Mouse (Mus musculus) right cerebral cortex, adult 18-20 months (tissue): ENCODE data around the gene Fbxo2.
"Not testable (repeated sequence)": the region's sequence is repeated elsewhere in the genome, so short reads cannot be mapped to it uniquely, and the experiment has no call there.

ENCODE experiments used
- DNase-seq: peaks from one replicate; pipeline ENCODE4 v3.0.0; 2022; ENCODE audit warnings: mixed read lengths

The Fbxo2 gene

GRCm38 (mm10) chr4:148160436-148161390, at the start of gene Fbxo2, which contains the start of gene Fbxo44:
TSS of gene Fbxo2 (plus strand) at chr4:148160621.
TSS of gene Fbxo44 (minus strand) at chr4:148160482.
- DNase-seq: peak; percentile 70

GRCm38 (mm10) chr4:148112519-148112918, 47.9 kb upstream of the Fbxo2 start:
- DNase-seq: no peak

GRCm38 (mm10) chr4:148114758-148115391, 45.5 kb upstream of the Fbxo2 start:
- peak; percentile 80 for DNase-seq

- DNase-seq: peak; percentile 13
These were observed 45.0 kb upstream of the Fbxo2 start for GRCm38 (mm10) chr4:148115467-148115866.

- no peak for DNase-seq
These were observed 43.8 kb upstream of the Fbxo2 start for GRCm38 (mm10) chr4:148116657-148117056.

GRCm38 (mm10) chr4:148117392-148117791, 43.0 kb upstream of the Fbxo2 start:
- DNase-seq: no peak

- DNase-seq: not testable (repeated sequence)
These were observed 40.8 kb upstream of the Fbxo2 start for GRCm38 (mm10) chr4:148119578-148119977.

- DNase-seq: no peak
These were observed 39.9 kb upstream of the Fbxo2 start for GRCm38 (mm10) chr4:148120555-148120954.

- DNase-seq: peak; percentile 32
These were observed 39.1 kb upstream of the Fbxo2 start for GRCm38 (mm10) chr4:148121362-148121761.

GRCm38 (mm10) chr4:148121982-148122693, 38.3 kb upstream of the Fbxo2 start:
- DNase-seq: no peak

- DNase-seq: no peak
These were observed 37.7 kb upstream of the Fbxo2 start for GRCm38 (mm10) chr4:148122694-148123066.

- DNase-seq: no peak
These were observed 32.2 kb upstream of the Fbxo2 start for GRCm38 (mm10) chr4:148128241-148128640.

- no peak for DNase-seq
These were observed 31.7 kb upstream of the Fbxo2 start for GRCm38 (mm10) chr4:148128672-148129071.

- no peak for DNase-seq
These were observed 30.3 kb upstream of the Fbxo2 start, which contains the start of gene Mad2l2 for GRCm38 (mm10) chr4:148130133-148130532. TSS of gene Mad2l2 (plus strand) at chr4:148130384.

GRCm38 (mm10) chr4:148130561-148131413, 29.6 kb upstream of the Fbxo2 start, which contains the start of gene Draxin:
TSS of gene Draxin (minus strand) at chr4:148130698.
- DNase-seq: peak; percentile 22

- DNase-seq: no peak
These were observed 28.8 kb upstream of the Fbxo2 start for GRCm38 (mm10) chr4:148131497-148132081.

- DNase-seq: no peak
These were observed 25.4 kb upstream of the Fbxo2 start for GRCm38 (mm10) chr4:148134988-148135387.

GRCm38 (mm10) chr4:148137503-148137902, 22.9 kb upstream of the Fbxo2 start:
- DNase-seq: no peak

GRCm38 (mm10) chr4:148139767-148140097, 20.7 kb upstream of the Fbxo2 start:
- DNase-seq: no peak

- peak; percentile 91 for DNase-seq
These were observed 20.1 kb upstream of the Fbxo2 start for GRCm38 (mm10) chr4:148140098-148141011.

GRCm38 (mm10) chr4:148143721-148144120, 16.7 kb upstream of the Fbxo2 start:
- DNase-seq: no peak
